Mouse (Mus musculus) brain, embryonic 18.5 days (tissue): ENCODE measurements around the gene Lamtor5.
A peak's percentile ranks its signal among the peaks of the same experiment; 100 is the strongest.
"Not testable (repeated sequence)": the region's sequence is repeated elsewhere in the genome, so short reads cannot be mapped to it uniquely, and the experiment has no call there.

ENCODE experiments used
- DNase-seq: peaks from one replicate; pipeline ENCODE4 v3.0.0-alpha.2; 2012; ENCODE audit warnings: low read depth, low spot score

Gene Lamtor5

DNA sequence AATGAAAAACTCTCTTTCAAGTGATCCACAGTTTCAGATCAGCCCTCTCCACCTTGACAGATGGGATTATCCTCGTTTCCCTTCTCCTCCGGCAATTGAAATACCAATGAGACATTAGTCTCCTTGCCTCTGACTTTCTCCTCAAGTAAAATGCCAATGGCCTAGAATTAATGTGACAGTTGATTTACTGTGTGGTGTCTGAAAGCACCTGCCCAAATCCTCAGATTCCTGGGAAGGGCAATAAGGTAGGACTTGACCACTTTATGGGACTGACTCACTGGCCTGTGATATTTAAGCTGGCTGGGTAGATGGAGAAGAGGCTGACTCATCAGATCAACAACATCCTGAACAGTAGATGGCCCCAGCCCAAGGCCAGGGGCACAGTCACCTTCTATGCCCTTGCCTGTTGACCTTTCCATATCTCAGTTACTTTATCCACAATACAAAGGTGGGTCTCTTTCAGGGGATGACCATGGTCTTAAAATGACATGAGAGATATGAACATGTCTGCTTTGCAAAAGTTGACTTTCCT lies 11.8 kb upstream of the Lamtor5 start:
- DNase-seq: no peak

DNA sequence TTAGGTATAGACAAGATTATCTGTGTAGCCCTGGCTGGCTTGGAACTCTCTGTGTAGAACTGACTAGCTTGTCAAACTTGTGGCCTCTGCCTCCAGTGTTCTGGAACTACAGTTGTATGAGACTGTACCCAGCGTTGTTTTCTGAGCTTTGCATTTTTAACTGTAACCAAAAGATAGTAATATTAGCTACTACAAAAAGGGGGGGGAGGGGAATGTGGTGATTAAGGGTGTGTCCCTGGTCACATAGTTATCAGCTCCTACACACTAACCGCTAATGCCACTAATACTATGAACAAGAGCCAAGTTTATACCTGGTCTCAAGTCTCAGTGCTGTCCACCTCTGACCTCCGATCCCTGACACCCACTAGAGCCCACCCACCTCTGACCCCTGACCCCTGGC lies 6.2 kb upstream of the Lamtor5 start:
- no peak for DNase-seq

DNA sequence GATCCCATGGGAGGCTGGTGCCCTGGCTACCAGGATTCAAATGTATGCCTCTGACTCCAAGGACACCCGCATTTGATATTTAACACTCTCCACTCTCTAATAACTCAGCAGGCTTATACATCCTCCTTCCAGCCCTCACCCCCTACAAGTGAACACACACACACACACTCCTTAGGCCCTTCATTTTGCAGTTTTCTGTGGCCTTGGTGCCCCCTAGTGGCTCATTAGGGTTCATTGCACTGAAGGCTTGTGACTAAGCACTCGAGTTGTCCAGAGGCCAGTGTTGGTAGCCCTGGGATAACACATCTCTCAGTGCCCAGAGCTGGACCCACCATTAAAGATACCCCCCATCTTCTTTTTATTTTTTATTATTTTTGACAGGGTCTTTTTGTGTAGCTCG lies 4.8 kb upstream of the Lamtor5 start:
- no peak for DNase-seq

DNA sequence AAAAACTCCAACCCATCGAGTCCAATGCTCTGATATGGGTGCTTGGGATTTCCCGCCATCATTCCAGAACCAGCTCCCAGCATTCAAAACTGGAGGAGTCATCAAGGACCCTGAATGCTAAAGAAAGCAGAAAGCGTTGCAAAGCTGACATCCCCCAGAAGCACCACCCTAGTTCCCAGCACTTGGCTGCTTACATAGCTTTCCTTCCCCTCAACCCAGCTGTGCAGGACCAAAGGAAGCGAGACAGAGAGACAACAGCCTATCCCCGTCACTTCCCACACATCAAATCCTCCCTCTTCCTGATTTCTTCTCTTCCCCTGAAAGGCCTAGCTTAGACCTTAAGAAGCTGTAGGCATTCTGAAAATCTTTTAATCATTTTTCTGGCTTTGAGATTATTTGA lies 3.3 kb upstream of the Lamtor5 start:
- DNase-seq: no peak

DNA sequence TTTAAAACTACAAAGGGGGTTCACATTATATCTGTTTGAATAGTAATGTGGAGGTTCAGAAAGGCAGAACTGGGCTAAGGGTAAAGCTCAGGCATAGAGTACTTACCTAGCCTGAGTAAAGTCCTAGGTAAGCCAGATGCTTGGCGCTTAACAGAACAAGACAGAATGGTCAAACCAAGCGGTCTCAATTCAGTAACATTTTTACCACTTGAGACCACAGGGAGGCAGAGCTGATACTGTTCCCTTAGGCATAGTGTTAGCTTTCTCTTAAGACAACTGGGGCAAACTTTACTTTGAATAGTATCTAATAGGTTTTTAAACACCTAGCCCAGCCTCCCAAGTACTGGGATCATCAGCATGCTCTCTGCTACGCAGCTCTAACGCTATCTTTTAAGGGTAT lies 2.7 kb upstream of the Lamtor5 start:
- no peak for DNase-seq

DNA sequence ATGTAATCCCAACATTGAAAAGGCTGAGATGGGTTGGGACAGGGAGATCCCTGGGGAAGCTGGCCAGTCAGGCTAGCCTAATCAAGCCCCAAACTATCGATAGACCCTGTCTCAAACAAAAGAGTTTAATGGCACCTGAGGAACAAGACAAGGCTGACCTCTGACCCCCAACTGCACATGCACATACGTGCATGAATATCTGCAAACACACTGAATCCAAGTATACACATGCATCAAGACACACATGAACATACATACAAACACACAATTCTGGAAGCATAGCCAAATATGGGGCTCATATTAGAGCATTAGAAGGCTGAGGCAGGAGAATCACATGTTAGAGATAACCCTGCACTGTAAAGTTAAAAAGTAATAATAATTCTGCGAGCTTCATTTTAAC lies 2.0 kb upstream of the Lamtor5 start:
- DNase-seq: no peak

DNA sequence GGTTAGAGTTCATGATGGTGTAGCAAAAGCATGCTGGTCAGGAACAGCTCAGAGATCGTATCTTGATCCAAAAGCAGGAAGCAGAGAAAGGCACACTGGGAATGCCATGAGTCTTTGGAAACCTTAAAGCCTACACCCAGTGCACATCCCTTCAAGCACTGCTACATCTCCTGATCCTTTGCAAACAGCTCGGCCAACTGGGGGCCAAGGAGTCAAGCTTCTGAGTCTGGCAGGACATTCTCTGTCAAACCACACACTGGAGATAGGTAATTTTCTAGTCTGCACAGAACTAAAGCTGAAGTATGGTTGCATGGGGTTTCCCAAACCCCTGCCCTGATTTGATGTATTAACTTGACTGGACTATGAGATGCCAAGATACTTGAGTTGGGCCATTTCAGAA lies 7.5 kb downstream of the Lamtor5 start:
- DNase-seq: no peak

DNA sequence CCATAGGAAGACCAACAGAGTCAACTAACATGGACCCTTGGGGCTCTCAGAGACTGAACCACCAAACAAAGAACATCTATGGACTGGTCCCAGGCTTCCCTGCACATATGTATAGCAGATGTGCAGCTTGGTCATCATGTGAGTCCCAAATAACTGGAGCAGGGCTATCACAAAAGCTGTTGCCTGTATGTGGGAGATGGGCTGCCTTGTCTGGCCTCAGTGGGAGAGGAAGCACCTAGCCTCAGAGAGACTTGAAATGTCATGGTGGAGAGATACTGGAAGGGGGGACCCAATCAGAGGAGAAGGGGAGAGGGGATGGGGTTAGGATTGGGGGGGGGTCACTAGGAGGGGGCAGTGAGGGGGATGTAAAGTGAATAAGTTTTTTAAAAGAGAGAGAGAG lies 8.7 kb downstream of the Lamtor5 start:
- no peak for DNase-seq

DNA sequence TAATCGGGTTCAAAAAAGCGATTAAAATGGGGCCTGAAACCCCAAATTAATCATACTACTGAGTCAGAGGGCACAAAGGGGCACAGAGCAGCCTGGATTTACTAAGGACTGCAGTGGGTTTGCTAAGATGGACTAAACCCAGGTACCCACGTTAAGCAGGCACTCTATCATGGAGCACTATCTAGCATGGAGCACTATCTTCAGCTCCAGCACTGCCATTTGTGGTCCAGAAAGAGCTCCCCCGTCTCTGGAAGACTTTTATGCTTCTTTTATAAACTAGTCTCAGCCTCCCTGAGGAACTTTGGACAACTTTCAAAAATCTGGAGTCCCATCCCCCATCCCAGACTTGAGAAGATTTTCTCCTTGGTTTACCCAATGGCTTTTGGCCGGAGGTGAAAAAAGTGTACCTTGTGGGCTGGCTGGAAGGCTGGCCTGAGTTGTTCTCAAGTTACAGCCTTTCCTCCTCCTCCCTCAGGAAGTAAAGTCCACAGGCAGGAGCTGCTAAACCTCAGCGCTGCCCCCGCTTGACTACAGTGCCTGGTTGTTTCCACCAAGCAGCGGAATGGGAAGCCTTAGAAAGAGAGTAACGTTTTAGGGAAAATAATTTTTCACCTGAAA lies 12.2 kb downstream of the Lamtor5 start, which contains the start of gene Slc16a4:
Gene Slc16a4, plus strand, starts transcription at position 467 of the 618 bp plus-strand sequence.
- no peak for DNase-seq

DNA sequence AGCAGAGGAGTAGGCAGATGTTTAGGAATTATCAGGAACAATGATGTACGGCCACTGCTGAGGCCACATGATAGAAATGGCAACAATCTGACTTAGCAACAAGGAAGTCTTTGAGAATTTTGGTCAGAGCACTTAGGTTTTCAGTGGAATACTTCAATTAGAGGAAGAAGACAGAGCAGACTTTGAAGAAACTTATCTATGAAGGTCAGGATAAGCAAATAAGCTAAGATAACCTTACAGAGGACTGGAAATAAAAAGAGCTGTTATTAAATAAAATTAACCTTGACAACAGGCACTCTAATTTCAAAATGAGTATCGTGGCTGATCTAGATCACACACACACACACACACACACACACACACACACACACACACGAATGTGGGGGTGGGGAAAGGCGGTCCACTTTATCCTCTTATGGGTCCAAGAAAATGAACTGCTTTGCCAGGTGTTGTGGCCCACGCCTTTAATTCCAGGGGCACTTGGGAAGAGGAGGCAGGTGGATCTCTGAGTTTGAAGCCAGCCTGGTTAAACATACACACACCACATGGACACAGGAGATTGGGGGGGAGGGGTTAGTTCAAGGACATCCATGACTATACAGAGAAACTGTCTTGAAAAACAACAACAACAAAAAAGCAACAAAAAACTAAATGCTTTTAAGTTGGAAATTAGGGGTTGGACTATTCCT lies 17.2 kb downstream of the Lamtor5 start:
- DNase-seq: no peak

DNA sequence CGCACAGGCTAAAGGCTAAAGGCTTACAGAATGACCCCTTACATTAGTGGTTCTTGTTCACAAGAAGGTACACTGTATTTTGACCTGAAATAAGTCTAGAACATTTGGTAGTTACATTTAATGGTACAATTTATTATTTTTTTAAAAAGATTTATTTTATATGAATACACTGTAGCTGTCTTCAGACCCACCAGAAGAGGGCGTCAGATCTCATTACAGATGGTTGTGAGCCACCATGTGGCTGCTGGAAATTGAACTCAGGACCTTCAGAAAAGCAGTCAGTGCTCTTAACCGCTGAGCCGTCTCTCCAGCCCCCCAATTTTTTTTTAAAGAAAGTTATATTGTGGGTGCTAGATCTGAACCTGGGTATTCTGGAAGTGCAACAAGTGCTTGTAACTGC lies 18.3 kb downstream of the Lamtor5 start:
- DNase-seq: not testable (repeated sequence)

DNA sequence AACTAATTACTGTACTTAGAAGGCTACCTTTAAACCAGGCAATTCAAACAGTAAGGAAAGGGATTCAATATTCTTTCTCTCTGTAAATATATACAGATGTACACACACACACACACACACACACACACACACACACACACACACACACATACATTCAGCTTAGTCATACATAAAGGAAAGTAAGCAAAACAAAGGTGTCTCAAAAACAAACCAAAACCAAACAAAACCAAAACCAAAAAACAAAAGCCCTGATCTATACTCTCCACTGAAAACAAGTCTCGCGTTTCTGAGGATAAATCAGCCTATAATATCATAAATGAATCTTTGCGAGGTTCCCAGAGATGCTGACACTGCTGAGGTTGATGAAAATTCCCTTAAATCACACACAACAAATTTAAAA lies 38.7 kb downstream of the Lamtor5 start:
- DNase-seq: no peak

DNA sequence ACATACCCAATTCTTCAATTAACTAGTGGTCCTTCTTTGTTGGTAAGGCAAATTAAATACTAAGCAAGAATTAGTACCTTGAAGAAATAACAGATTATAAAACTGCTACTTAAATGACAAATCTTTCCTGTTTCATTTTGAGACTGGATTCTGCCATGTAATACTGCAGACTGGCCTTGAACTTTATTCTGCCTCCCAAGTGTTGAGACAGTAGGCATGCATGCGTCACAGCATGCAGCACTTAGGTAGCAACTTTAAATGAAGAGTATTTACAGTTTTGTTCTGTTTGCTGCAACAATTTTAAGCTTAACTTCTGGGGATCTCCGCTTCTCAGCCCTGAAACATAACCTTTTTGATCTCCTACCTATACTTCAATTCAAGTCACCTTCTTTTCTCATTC lies 42.5 kb downstream of the Lamtor5 start:
- no peak for DNase-seq

DNA sequence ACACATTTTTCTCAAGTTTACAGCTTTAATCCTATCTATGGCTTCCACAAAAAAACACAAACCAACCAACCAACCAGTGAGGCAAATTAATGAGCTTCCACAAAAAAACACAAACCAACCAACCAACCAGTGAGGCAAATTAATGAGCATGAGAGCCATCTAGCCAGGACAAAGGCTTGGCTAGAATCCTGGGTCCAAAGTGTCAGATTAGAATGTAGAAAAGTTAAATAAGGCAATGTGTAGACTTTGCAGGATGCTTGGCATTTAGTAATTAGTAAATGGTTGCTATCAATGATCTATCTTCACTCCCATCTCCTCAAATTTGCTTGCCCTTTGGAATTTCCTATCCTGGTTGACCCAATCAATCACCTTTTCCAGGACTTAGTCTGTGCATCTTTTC lies 43.1 kb downstream of the Lamtor5 start:
- no peak for DNase-seq

DNA sequence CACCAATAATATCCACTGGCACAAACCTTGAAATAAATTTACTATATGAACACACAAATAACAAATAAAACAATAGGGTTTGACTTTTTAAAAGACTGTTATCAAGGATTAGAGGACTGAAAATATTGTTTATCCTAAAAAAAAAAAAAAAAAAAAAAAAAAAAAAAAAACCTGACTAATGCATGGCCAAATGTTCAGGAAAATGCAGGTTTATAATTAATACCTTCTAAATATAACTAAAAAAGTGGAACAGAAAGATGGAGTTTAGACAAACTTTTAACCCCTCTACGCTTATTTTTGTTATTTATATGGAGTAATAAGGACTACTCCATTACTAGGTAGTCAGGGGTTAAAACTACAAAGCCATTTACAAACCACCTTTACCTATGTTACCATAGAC lies 47.8 kb downstream of the Lamtor5 start:
- DNase-seq: no peak

DNA sequence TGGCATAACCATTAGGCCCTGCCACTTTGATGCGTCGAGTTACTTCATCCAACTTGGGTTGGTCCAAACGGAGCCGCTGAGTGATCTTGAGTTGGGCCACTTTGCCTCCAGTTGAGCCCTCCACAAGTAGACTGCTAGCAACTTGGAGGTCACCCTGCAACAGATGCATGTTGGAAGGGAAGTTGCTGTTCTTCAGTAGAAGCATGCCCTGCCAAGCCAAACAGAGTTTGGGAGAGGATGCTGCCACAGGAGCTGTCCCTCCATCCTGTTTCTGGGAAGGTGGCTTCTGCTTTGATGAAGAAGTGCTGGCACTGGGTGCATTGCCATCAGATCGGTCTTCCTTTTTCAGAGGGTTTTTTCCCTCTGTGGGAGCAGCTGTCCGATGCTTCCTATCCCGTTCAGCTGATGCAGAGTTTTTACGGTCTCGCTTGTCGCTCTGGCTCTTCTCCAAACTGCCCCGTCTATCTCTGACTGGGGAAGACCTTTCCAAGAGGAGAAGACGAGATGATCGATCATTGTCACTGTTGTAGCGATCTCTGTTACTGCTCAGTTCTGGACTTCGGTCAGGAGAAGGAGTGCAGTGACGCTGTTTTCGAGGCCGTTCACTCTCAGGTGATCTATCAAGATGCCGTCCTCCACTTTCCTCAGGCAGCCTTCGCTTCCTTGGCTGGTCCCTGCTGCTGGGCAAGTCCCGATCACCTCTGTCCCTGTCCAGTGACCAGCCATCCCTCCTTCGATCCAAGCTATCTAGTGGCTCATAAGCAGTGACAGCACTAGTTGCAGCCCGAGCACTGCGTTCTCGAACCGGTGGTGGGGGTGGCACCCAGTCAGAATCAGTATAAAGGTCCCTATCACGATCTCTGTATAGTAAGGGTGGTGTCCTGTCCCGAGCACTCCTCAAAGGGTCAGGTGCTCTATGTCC lies 52.1 kb downstream of the Lamtor5 start:
- no peak for DNase-seq

DNA sequence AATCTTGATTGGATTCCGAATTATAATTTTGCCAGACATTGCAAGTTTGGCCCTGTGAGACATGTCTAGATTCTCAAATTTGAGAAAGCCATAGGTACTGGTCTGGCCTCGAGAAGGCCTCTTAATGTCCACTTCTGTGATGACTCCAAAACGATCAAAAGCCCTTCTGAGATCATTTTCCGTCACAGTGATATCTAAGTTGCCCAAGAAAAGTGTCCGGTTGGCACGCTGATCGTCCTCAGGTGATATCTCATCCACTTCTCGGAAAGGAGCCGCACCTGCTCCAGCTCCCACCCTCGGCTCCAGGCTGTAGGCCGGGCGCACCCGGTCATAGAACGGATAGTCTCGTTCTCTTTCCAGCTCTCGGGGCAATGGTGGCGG lies 53.1 kb downstream of the Lamtor5 start:
- no peak for DNase-seq

DNA sequence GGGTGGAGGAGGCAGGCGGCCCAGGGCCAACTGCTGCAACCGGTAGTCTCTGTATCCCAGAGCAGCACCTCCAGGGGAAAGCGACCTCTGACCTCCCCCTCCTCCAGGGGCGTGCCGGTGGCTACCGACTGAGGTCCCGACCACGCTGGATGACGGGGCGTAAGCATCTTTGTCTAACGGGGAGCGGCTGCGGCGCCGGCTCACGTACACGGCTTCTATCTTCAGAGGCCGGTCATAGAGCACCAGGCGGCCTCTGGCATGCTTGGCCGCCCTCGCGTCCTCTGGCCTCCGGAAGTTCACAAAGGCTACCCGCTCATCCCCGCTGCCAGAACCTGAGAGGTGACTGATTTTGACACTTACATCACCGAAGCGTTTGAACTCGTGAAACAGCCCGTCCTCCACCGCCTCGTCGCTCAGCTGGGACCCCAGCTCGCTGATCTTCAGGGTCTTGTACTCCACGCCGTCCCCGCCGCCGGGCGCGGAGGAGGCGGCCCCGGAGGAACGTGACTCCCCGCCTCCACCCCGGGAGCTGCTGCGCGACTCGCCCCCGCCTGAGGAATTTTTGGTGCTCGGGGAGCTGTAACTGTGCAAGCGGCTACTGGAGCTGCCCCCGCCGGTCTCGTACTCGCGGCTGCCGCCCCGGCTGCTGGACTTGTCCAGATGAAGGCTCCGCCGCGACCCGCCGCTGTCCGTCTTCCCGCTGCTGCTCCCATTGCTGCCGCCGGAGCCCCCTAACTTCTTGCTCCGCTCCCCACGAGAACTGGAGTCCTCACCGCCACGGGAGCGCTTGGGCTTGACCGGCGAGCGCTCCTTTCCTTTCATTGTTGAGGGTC lies 53.7 kb downstream of the Lamtor5 start:
- DNase-seq: no peak

DNA sequence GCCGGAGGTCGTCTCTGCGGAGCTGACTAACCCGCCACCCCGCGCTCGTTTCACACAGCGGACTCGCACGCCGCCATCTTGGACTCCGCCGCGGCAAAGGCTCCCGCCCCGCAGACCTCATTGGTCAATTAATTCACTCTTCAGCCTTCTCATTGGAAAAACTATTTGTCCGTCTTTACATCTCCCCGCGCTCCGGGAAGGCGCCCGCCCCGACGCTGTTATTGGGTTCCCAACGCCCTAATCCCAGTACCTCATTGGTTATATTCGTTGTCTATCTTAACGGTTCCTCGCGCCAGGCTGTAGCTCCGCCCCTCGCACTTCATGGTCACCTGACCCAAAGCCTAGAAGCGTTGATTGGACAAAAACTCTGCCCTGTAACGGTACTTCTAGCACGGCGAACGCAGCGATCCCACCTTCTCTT lies 54.3 kb downstream of the Lamtor5 start:
- DNase-seq: peak; percentile 100
